Mouse (Mus musculus) CD4-positive naive resting alpha-beta T cell, adult 76 days (primary cell): Measurements from ENCODE around the gene Higd2a. TPM values are rescaled to one million over a fixed set of nuclear protein-coding genes. Genes with fewer than 3 reads are reported as not detected.

Source experiments
- total RNA-seq: library from RNA; stranded (reverse); gene quantifications from one replicate; pipeline ENCODE4 v1.2.4, GENCODE M21; 2023

The Higd2a gene
- total RNA-seq = 78.3 TPM

GRCm38 (mm10) chr13:54589996-54590951 is at the start of gene Higd2a, which contains the start of gene Nop16:
Gene Higd2a (plus strand): TSS chr13:54590207.
Gene Nop16 (minus strand): TSS chr13:54590090.

GRCm38 (mm10) chr13:54565201-54565581 is 24.8 kb upstream of the Higd2a start, which contains the start of gene 4833439L19Rik:
Gene 4833439L19Rik (minus strand): TSS chr13:54565435.

GRCm38 (mm10) chr13:54574854-54575481 is 15.0 kb upstream of the Higd2a start, which contains the start of gene Arl10:
Gene Arl10 (plus strand): TSS chr13:54575015.

GRCm38 (mm10) chr13:54610972-54611754 is 21.2 kb downstream of the Higd2a start, which contains the start of gene Cltb:
Gene Cltb (minus strand): TSS chr13:54611344.

GRCm38 (mm10) chr13:54621155-54621932 is 31.3 kb downstream of the Higd2a start, which contains the start of gene Faf2:
Gene Faf2 (plus strand): TSS chr13:54621784.

Other genes starting within 250 kb of the Higd2a start
- 0.64 TPM for gene Cplx2, start 218.9 kb upstream of the Higd2a start, total RNA-seq
- gene Thoc3, start 121.4 kb upstream of the Higd2a start, total RNA-seq = 28.2 TPM
- 45.0 TPM for gene Simc1, start 86.4 kb upstream of the Higd2a start, total RNA-seq
- 31.2 TPM for gene 4833439L19Rik, start 24.8 kb upstream of the Higd2a start, total RNA-seq
- gene Arl10, start 15.2 kb upstream of the Higd2a start, total RNA-seq = 3.0 TPM
- gene Nop16, start 117 bp upstream of the Higd2a start, total RNA-seq = 11.6 TPM
- 40.4 TPM for gene Cltb, start 21.1 kb downstream of the Higd2a start, total RNA-seq
- 54.7 TPM for gene Faf2, start 31.6 kb downstream of the Higd2a start, total RNA-seq
- 228 TPM for gene Rnf44, start 103.7 kb downstream of the Higd2a start, total RNA-seq
- gene Cdhr2, start 111.3 kb downstream of the Higd2a start, total RNA-seq = not detected
- gene Gprin1, start 159.7 kb downstream of the Higd2a start, total RNA-seq = not detected
- not detected for gene Sncb, start 176.4 kb downstream of the Higd2a start, total RNA-seq
- gene Eif4e1b, start 193.8 kb downstream of the Higd2a start, total RNA-seq = not detected
- 1.5 TPM for gene Tspan17, start 199.2 kb downstream of the Higd2a start, total RNA-seq